Mouse (Mus musculus) T-helper 17 cell (primary cell): ENCODE data around the gene Apoa2.
"Not testable (repeated sequence)": the region's sequence is repeated elsewhere in the genome, so short reads cannot be mapped to it uniquely, and the experiment has no call there.

Experiments
- in situ Hi-C, 2 experiments: fragments of 300-600 bp; cut with MboI, MseI; formaldehyde crosslinking; loops; 1 replicate in 1 of 2; 2 replicates in 1 of 2; pipeline ENCODE4 v1.15.1; 2025; ENCODE audit warnings: high pct_unique_total_duplicates in 2 of 2

Gene Apoa2

GRCm38 (mm10) chr1:171234538-171234937, 9.7 kb downstream of the Apoa2 start:
- in situ Hi-C loops: no loop called here

- in situ Hi-C loops: no loop called here
These were observed 10.9 kb downstream of the Apoa2 start for GRCm38 (mm10) chr1:171235791-171236190.

- in situ Hi-C loops: no loop called here
These were observed 12.6 kb downstream of the Apoa2 start for GRCm38 (mm10) chr1:171237438-171237837.

GRCm38 (mm10) chr1:171238463-171238862, 13.6 kb downstream of the Apoa2 start:
- in situ Hi-C loops: no loop called here

GRCm38 (mm10) chr1:171239992-171240744, 15.3 kb downstream of the Apoa2 start:
- in situ Hi-C loops: no loop called here

- in situ Hi-C loops: no loop called here
These were observed 16.1 kb downstream of the Apoa2 start for GRCm38 (mm10) chr1:171240911-171241310.

- in situ Hi-C loops: not testable (repeated sequence)
These were observed 17.1 kb downstream of the Apoa2 start for GRCm38 (mm10) chr1:171241952-171242351.

GRCm38 (mm10) chr1:171245353-171245752, 20.5 kb downstream of the Apoa2 start:
- in situ Hi-C loops: no loop called here

- in situ Hi-C loops: no loop called here
These were observed 22.0 kb downstream of the Apoa2 start for GRCm38 (mm10) chr1:171246709-171247452.

- in situ Hi-C loops: no loop called here
These were observed 22.6 kb downstream of the Apoa2 start for GRCm38 (mm10) chr1:171247453-171247841.

GRCm38 (mm10) chr1:171247916-171248315, 23.1 kb downstream of the Apoa2 start:
- in situ Hi-C loops: no loop called here

GRCm38 (mm10) chr1:171248386-171249226, 23.8 kb downstream of the Apoa2 start:
- in situ Hi-C loops: no loop called here

- in situ Hi-C loops: loop anchor here in 1 of 2 experiments (10.0 to 25.0 kb wide), 2 partner anchors 135 to 363 kb away; partner anchors contain the start of genes Cfap126, Dusp12 and Gm26620
These were observed 25.2 kb downstream of the Apoa2 start, which contains the start of gene Adamts4 for GRCm38 (mm10) chr1:171249913-171250600. TSS of gene Adamts4 (plus strand) at chr1:171250421.

- in situ Hi-C loops: loop anchor here in 1 of 2 experiments (10.0 to 25.0 kb wide), 2 partner anchors 136 to 364 kb away; partner anchors contain the start of genes Cfap126, Dusp12 and Gm26620
These were observed 26.1 kb downstream of the Apoa2 start, which contains the start of gene Ndufs2 for GRCm38 (mm10) chr1:171250680-171251593. TSS of gene Ndufs2 (minus strand) at chr1:171251388.

- in situ Hi-C loops: loop anchor here in 1 of 2 experiments (10.0 to 25.0 kb wide), 2 partner anchors 137 to 364 kb away; partner anchors contain the start of genes Cfap126, Dusp12 and Gm26620
These were observed 26.9 kb downstream of the Apoa2 start for GRCm38 (mm10) chr1:171251594-171252324.

- in situ Hi-C loops: loop anchor here in 1 of 2 experiments (10.0 to 25.0 kb wide), 2 partner anchors 138 to 365 kb away; partner anchors contain the start of genes Cfap126, Dusp12 and Gm26620
These were observed 27.6 kb downstream of the Apoa2 start for GRCm38 (mm10) chr1:171252415-171252814.

GRCm38 (mm10) chr1:171256095-171256818, 31.4 kb downstream of the Apoa2 start:
- in situ Hi-C loops: loop anchor here in 1 of 2 experiments (10.0 to 25.0 kb wide), 2 partner anchors 141 to 369 kb away; partner anchors contain the start of genes Cfap126, Dusp12 and Gm26620
